Mouse (Mus musculus) monocyte, adult 59 days (primary cell): ENCODE measurements around the gene Gm28168. TPM values are rescaled to one million over a fixed set of nuclear protein-coding genes. Genes with fewer than 3 reads are reported as not detected.

Experiments
- total RNA-seq, 2 experiments: library from RNA; stranded (reverse); gene quantifications; one replicate each; pipeline ENCODE4 v1.2.4; 2023

Gene Gm28168
- not detected for total RNA-seq

DNA sequence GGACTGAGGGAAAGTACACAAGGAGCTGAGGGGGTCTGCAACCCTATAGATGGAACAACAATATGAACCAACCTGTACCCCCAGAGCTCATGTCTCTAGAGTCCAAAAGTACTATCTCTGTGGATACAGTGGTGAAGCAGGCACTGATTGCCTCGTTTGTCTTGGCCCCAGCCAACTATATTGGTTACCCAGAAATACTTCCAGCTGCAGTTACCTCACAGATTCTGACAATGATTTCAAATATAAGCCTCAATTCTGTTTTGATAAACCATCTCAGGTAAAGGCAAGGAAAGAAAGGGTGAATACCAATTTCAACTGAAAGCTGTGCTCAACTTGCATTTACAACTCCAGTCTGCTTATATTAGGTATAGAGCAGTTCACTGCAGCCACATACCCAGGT is at the start of gene Gm28168:
Gene Gm28168, plus strand, starts transcription at position 301 of the 400 bp plus-strand sequence.

DNA sequence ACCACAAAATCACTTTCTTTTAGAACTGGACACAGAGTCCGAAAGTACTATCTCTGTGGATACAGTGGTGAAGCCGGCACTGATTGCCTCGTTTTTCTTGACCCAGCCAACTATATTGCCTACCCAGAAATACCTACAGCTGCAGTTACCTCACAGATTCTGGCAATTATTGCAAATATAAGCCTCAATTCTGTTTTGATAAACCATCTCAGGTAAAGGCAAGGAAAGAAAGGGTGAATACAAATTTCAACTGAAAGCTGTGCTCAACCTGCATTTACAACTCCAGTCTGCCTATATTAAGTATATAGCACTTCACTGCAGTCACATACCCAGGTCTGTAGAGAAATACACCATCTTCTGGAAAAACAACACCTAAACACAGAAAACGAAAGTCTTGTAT is 37.8 kb downstream of the Gm28168 start, which contains the start of gene Gm7145:
Gene Gm7145, plus strand, starts transcription at position 301 of the 400 bp plus-strand sequence.

Other genes with a start within 250 kb of the Gm28168 start
- gene Gm28363, start 230.9 kb upstream of the Gm28168 start, total RNA-seq, result not detected
- gene B020011L13Rik, start 146.9 kb upstream of the Gm28168 start, total RNA-seq, result not detected
- not detected for gene Gm28360, start 97.9 kb upstream of the Gm28168 start, total RNA-seq
- not detected for gene Gm7145, start 37.9 kb downstream of the Gm28168 start, total RNA-seq
- not detected for gene Gm29106, start 248.5 kb downstream of the Gm28168 start, total RNA-seq